Mouse (Mus musculus) bone marrow macrophage, adult 2 months (primary cell): ENCODE measurements around the gene Foxl1.

Experiments
- CTCF ChIP-seq: IDR thresholded peaks from 2 replicates; pipeline ENCODE4 v1.5.1; 2012; ENCODE audit warnings: low read depth, mild to moderate bottlenecking, low read length, moderate library complexity
- POLR2A ChIP-seq: IDR thresholded peaks from 2 replicates; pipeline ENCODE4 v1.6.1; 2012; ENCODE audit warnings: mild to moderate bottlenecking, low read depth, low read length, borderline replicate concordance

DNA sequence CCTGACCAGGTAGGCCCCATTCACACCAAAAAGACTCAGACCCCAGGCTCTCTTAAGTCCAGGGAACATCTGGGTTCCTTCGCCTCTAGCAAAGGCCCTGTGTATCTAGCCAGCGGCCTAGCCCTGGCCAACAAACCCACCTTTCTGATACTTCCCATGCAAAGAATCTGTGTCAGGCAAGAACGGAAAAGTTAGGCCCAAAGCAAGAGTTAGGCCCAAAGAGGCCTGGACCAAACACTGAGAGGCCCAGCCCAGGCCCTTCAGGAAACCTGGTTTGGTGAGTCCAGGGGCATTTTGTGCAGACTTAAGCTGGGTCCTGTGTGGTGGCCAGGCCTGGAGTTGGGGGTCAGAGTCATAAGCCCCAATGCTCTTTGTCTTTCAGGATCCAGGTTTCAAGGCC is 42.2 kb upstream of the Foxl1 start:
- TF ChIP-seq POLR2A (no peak), CTCF (no peak)
